Mouse (Mus musculus) urinary bladder, postnatal 10 days (tissue): ENCODE measurements around the gene Sipa1l3.

Experiments used
- DNase-seq: peaks from one replicate; pipeline ENCODE4 v3.0.0; 2022; ENCODE audit warnings: low spot score

Gene Sipa1l3

GRCm38 (mm10) chr7:29505337-29506318, 12.8 kb downstream of the Sipa1l3 start:
- DNase-seq: no peak

- DNase-seq: no peak
These were observed 13.7 kb downstream of the Sipa1l3 start for GRCm38 (mm10) chr7:29504683-29505290.

- no peak for DNase-seq
These were observed 14.8 kb downstream of the Sipa1l3 start for GRCm38 (mm10) chr7:29503616-29504015.

DNA sequence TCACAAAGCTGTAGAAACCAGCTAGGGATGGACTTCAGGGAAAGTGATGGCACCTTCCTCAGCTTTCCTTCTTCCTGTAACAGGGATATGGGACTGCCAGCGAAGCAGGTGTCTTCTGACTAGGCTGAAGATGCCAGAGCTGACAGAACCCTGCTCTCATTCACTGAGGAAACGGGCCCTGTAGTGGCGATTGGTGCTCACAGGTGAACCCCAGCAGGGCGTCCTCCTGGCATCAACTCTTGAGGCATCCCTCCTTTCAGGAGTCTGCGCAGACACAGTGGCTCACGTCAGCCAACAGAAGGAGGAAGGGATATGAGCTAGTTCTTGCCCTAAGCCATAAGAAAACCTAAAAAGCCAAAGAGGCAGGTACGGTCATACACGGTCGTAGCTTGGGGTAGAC, 17.2 kb downstream of the Sipa1l3 start:
- no peak for DNase-seq

- DNase-seq: no peak
These were observed 19.4 kb downstream of the Sipa1l3 start for GRCm38 (mm10) chr7:29499071-29499470.

DNA sequence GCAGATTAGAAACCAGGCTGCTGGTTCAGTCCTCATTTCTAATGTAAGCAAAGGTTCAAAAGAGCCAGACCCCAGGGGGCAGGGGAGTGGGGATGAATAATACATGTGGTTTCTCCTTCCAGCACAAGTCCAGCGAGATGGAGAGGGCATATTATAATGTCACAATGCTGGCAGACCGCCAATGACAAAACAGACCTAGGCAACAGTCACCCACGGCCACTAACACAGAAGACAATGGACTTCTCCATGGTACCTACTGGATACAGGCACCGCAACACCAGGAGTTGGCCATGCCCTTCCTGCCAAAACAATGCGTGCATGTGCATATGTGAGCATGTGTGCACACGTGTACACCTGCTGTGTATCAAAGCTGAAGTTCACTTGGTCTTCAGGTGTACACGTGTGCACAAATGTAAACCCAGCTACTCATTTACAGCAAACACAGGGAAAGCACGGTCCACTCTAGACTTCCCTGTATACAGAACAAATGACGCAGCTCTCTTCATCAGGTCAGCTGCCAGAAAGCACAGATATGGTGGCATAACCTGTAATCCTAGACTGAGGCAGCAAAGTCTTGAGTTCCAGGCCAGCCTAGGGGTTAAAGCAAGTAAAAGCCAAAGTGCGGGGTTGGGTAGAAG, 21.4 kb downstream of the Sipa1l3 start:
- DNase-seq: no peak

- DNase-seq: no peak
These were observed 22.1 kb downstream of the Sipa1l3 start for GRCm38 (mm10) chr7:29496332-29496731.

- DNase-seq: no peak
These were observed 22.6 kb downstream of the Sipa1l3 start for GRCm38 (mm10) chr7:29495880-29496279.

- no peak for DNase-seq
These were observed 23.6 kb downstream of the Sipa1l3 start for GRCm38 (mm10) chr7:29494854-29495253.

GRCm38 (mm10) chr7:29494015-29494414, 24.4 kb downstream of the Sipa1l3 start:
- no peak for DNase-seq

DNA sequence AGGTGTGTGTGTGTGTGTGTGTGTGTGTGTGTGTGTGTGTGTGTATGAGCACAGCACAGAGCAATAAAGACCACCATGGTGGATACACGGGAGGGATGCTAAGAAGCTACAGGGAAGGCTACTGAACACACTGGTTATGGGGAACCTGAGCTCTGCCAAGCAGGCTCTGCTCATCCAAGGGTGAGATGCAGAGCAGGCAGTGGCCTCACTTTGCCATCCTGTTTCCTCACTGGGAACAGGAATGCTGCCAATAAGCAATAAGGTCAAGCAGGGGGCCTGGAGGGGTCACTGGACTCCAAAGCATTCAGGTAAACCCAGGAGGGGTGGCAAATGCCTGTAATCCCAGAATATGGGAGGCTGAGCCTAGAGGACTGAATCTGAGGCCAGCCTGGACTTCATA, 25.4 kb downstream of the Sipa1l3 start:
- no peak for DNase-seq

DNA sequence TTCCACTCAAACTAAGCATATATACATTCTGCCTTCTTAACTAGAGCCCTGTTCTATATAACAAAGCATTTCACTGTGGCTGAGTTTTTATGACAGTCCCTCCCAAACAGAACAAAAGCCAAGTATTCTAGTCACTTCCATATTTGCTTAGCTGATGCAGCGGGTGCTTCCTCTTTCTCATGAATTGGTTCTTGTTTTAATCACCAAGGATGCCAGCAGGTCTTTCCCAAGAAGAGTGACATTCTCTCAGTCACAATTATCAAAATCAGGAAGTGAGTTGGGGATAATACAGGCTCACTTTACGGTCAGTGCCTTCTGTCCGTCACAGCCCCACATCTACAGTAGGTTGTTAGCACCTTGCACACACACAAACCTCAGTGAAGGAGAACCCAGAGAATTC, 26.6 kb downstream of the Sipa1l3 start:
- no peak for DNase-seq

GRCm38 (mm10) chr7:29491471-29491755, 27.0 kb downstream of the Sipa1l3 start:
- no peak for DNase-seq

GRCm38 (mm10) chr7:29490704-29491470, 27.6 kb downstream of the Sipa1l3 start:
- no peak for DNase-seq

DNA sequence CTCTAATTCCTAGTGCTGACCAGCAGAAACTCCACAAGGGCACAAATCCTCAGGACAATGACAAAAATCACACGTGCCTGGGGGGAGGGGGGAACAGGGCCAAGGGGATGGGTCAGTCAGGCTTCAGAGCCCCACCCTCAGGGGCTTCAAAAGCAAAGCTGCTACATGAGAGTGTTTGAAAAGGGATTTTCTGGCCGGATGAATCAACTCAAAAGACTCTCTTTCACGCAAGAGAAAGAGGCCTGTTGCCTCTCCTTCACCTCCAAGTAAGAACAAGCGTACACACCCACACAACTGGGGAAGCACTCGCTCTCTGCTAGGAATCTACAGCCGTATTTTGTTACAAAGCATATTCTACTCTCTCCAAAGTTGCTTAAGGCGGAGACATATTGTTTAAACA, 28.6 kb downstream of the Sipa1l3 start:
- no peak for DNase-seq

DNA sequence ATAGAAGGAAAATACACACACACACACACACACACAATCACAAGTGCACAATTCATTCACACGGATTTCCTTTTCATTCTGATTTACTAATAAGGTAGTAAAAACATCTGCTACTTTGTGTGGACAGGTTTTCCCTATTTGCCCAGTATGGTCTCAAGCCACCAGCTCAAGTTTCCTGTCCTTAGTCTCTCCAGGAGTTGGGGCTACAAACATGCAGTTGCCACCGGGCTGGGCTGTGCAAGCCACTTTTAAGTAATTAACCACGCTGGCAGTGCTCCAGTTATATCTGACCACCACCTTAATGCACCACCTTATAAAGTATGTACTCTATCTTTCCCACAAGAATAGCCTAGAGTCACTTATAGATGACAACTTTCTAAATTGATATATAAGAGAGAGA, 29.1 kb downstream of the Sipa1l3 start:
- DNase-seq: no peak

DNA sequence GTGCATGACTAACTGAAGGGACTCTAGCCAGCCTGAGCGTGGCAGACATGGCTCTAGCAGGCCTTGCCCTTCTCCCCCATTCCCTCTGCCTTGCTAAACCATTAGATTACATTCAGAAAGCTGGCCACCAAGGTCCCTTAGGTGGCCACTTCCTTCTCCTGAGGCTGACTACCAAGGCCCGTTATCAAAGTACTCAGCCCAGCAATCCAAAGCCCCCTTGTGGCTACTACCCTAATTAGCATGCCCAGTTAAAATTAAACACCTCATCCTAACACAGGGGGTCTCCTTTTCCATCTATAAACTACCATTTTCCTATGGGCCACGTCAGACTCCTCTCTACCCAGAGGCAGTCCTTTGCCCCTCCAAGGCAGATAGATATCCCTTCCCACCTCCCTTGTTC, 31.7 kb downstream of the Sipa1l3 start:
- no peak for DNase-seq

DNA sequence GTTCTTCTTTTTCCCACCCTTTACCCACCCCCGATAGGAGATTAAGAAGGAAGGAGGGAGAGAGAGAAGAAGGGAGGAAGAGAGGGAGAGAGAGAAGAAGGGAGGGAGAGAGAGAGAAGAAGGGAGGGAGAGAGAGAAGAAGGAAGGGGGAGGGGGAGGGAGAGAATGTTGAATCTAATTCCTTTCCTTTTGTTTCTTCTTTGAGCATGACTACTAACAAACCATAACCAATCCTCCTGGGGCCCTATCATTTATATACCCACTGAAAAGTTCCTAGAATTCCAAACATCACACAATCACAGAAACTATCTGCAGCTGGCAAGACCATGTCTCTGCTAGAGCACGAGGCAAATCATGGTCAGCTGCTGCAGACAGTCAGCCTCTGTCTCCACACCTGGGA, 32.7 kb downstream of the Sipa1l3 start:
- no peak for DNase-seq

DNA sequence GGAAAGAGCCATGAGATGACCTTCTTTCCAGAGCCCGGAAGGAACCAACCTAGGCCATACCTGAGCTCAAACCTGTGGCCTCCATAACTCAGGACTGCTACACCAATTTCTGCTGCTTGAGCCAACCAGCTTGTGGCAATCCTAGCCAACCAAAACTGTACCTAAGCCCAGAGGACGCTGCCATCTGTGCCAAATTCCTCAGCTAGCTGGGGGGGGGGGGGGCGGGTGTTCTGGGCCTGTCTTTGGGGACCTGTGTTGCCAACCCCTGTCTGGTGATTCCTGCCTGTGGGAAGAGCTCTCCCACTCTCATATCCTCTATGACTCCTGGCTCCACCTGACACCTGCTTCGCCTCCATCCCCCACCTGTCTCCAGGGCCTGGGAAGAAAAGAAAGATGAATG, 34.9 kb downstream of the Sipa1l3 start:
- DNase-seq: no peak

DNA sequence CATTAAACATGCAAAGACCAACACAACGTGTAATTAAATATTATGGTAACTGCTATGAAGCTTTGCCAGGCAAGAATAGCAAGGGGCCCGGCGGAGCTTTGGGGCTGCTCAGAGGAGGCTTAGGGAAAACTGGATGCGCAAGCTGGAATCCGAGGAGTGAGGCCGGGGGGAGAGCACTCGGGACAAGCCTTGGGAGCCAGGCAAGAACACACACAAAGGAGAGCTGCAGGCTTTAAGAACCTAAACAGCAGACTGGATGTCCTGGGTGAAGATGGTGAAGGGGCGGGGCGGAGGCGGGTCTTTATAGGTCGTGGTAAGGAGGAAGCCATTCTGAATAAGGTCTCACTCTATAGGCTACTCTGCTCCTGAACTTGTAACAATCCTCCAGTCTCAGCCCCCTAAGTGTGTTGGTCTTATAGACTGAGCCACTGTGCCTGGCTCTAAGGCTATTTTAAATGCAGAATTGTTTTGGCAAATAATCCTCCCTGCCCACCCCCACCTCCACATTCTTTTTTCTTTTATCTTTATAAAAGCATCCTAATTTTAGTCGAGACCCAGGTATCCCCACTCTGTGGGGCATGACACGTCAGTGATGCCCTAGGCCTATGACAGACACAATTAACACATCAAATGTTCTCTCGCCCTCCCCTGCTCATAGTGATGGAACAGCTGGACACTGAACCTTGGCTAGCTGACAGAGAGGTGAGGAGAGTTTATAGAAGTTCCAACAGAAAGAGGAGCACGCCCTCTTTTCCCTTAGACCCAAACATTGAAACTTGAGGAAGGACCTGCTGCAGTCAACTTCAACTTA, 36.9 kb downstream of the Sipa1l3 start:
- no peak for DNase-seq

GRCm38 (mm10) chr7:29480590-29481344, 37.7 kb downstream of the Sipa1l3 start:
- no peak for DNase-seq
